Mouse (Mus musculus): ENCODE data around the gene Gm8229.
"Not testable (repeated sequence)": the region's sequence is repeated elsewhere in the genome, so short reads cannot be mapped to it uniquely, and the experiment has no call there.

Gene Gm8229
- long read RNA-seq, experiment 1: 0 reads
- long read RNA-seq, experiment 2: 0 reads

GRCm38 (mm10) chr14:44365057-44365456 is at the start of gene Gm8229:
Gene Gm8229 (plus strand): TSS chr14:44365357.
- intact Hi-C loops (cut with DNase I): not testable (repeated sequence)

GRCm38 (mm10) chr14:44338484-44338883 is 26.7 kb upstream of the Gm8229 start, which contains the start of gene Gm5930:
Gene Gm5930 (minus strand): TSS chr14:44338584.
- intact Hi-C loops (cut with DNase I): not testable (repeated sequence)

DNA sequence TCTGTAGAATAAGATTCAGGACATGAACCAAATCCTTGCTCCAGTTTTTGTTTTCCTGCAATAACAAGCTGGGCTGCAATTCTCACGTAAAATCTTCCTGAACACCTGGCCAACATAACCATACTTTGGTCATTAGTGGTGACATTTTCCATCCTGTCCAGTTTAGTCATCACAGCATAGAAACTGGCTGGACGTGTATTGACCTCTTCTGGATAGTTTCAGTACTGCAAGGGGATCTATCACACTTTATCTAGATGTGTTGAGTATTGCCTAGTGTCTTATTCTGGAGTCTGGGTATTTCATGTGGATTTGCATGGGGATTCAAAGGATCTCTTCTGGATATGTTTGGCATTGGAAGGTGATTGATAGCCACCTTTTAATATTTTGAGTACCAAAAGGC is 3.7 kb upstream of the Gm8229 start:
- intact Hi-C loops (cut with DNase I): not testable (repeated sequence)

- intact Hi-C loops (cut with DNase I): not testable (repeated sequence)
Measured at GRCm38 (mm10) chr14:44362301-44362700, 2.9 kb upstream of the Gm8229 start.

GRCm38 (mm10) chr14:44384233-44384632 is 19.1 kb downstream of the Gm8229 start:
- intact Hi-C loops (cut with DNase I): not testable (repeated sequence)

DNA sequence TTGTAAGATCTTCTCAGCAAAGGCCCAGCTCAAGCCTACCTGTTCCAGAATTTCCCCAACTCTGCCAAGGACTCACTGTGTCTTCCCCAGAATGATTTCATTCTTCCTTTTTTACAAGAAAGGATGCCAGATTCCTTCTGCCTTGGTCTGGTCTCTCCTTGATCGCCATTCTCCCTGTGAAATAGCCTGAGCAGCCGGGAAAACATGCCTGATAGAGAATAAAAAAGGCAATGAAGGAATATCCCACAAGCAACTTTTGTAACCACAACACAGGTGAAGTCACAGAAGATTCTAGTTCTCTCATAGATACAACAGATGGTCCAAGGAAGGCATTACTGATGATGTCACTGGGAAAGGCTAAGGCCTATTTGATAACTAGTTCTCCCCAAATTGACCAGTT is 45.4 kb downstream of the Gm8229 start, which contains the start of gene Gm3371:
Gene Gm3371, minus strand, starts transcription at position 101 of the 400 bp plus-strand sequence.
- intact Hi-C loops (cut with DNase I): not testable (repeated sequence)

Data from adrenal gland (tissue).